Mouse (Mus musculus): ENCODE data around the gene Pnliprp2.

The Pnliprp2 gene

DNA sequence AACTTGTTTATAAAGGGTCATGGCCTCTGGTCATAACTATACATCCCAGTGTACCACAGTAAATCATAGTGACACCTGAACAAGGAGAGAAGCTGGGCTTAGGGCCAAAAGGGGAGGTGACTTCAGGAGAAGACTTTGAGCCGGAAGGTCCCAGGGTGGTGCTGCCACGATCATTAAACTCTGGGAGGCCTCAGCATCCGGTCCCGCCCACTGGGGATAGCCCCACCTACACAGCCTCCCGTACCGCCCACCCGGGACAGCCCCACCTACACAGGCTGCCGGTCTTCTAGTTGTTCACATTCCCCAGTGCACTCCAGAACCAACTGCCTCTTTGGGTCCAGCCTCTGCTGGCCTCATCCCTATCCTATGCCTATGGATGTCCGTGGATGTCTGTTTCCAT, at the start of gene Pnliprp2:
TSS of gene Pnliprp2 (plus strand) at position 297 of the 400 bp plus-strand sequence.
- DNase-seq: no peak

DNA sequence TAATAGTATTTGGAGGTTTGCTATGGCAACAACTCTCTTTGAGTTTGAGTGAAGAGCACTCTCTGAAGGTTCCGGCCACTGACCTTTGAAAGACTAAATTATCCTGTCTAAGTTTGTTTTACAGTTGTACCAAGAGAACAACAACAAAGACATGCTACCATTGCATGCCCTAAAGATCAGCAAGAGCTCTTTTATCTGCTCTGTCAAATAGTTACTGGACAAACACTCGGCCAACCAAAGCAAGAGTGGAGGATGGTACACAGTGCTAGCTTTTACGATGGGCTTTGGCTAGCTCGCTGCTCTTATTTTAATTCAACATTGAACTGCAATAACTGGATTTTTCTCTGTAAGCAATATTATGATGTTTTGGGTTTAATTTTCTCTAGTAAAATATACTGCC, 41.6 kb upstream of the Pnliprp2 start:
- no peak for DNase-seq

GRCm38 (mm10) chr19:58720439-58720838, 39.1 kb upstream of the Pnliprp2 start:
- no peak for DNase-seq

- no peak for DNase-seq
These were observed 33.0 kb upstream of the Pnliprp2 start for GRCm38 (mm10) chr19:58726551-58726950.

DNA sequence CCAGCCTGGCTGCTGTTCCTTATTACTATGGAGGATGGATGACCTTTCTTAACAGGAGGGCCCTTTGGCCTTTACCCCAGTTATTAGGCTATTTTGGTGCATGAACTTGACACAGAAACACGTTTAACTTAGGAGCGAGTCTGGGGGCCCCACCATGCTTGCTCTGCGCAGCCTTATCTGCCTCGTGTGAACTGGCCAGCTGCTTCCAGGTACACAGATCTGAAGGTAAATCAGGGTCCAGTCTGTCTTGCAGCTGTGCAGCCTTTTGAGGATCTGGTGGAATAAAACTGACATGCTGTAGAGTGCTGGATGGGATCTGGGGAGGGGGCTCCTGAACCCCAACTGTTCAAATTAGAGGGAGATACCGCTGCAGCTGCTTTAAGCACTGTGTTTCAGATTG, 31.8 kb upstream of the Pnliprp2 start:
- no peak for DNase-seq

GRCm38 (mm10) chr19:58728445-58729031, 31.0 kb upstream of the Pnliprp2 start, which contains the start of gene Pnliprp1:
Gene Pnliprp1 (plus strand): TSS chr19:58728887.
- DNase-seq: peak; percentile 17

DNA sequence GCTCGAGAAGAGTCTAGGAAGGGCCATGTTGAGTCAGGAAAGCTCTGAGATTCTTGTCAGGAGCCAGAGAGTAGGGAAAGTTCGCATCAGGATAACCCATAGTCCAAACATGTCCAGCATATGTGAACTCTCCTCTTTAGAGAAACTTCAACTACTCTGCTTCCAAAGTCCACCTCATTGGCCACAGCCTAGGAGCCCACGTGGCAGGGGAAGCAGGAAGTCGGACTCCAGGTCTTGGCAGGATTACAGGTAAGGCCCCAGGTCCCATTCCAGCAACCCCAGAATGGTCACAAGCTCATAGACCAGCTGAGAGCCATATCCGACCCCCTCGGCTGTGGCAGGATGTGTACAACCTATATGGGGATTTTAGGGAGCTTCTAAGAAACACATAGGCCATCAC, 26.3 kb upstream of the Pnliprp2 start:
- DNase-seq: no peak

GRCm38 (mm10) chr19:58738111-58738510, 21.4 kb upstream of the Pnliprp2 start:
- DNase-seq: no peak

- DNase-seq: no peak
These were observed 18.5 kb upstream of the Pnliprp2 start for GRCm38 (mm10) chr19:58741036-58741435.

DNA sequence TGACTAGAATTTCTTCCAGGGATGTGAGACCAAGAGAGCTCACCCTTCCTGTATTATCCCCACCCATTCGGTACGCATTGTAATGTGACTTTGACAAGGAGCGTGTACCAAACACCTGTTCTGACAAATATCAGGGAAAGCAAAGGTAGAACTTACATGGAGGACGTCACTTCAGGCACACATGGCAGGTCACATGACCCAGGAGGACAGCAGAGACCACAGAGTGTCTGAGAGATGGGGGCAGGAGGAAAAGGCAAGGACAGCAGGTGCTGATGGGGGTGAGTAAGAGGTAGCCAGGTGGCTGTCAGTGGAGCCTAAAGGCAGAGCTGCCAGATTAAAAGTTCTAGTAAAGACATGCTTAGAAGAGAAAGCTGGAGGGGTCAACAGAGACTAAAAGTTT, 16.8 kb upstream of the Pnliprp2 start:
- no peak for DNase-seq

GRCm38 (mm10) chr19:58743736-58744135, 15.8 kb upstream of the Pnliprp2 start:
- no peak for DNase-seq

- no peak for DNase-seq
These were observed 12.0 kb upstream of the Pnliprp2 start for GRCm38 (mm10) chr19:58747498-58748000.

DNA sequence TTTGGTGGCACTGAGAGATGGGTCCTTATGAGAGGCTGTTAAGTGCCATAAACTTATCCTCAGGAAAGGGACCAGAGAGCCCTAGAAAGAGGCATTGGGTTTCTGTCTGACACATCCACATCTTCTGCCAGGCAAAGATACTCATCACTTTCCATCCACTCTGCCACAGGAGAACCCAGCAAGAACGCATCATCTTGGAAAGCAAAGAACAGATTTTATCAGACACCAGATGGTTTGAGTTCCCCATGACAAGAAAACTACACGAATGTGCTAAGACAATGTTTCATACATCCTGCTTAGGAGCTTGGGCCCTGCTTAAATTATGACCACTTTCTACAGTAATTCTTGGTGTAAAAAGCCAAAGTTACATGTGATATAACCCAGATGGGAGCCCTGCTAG, 8.7 kb upstream of the Pnliprp2 start:
- no peak for DNase-seq

- DNase-seq: no peak
These were observed 8.0 kb upstream of the Pnliprp2 start for GRCm38 (mm10) chr19:58751504-58751903.

DNA sequence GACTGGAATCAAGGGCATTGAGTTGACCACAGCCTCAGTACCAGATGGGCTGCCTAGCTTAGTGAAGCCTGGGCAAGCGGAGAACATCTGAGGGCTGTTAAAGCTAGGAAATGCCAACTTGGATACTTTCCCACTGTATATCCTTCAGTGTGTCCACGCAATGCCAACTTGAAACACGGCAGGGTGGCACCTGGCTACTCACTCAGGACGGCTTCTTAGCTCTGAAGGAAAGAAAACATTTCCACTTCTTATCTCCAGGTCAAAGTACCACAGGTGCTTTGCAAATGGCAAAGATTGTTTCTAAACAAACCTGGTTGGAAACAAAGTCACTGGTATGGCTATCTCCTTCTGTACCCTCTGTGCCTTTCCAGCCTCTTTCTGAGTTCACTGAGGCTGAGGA, 648 bp upstream of the Pnliprp2 start:
- no peak for DNase-seq

DNA sequence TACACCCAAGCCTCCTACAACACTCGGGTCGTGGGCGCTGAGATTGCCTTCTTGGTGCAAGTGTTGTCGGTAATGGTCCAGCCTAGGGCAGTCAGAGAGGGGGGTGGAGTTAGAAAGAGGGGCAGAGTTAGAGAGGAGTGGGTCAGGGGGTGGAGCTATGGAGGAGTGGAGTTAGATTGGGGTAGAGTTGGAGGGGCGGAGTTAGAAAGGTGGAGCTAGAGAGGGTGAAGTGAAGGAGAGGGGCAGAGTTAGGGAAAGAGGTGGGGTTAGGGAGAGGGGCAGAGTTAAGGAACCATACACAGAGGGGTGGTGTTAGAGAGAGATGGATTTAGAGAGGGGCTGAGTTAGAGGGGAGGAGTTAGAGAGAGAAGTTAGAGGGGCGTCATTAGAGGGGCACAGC, 2.8 kb downstream of the Pnliprp2 start:
- no peak for DNase-seq

GRCm38 (mm10) chr19:58762848-58763541, 3.5 kb downstream of the Pnliprp2 start:
- peak; percentile 67 for DNase-seq

DNA sequence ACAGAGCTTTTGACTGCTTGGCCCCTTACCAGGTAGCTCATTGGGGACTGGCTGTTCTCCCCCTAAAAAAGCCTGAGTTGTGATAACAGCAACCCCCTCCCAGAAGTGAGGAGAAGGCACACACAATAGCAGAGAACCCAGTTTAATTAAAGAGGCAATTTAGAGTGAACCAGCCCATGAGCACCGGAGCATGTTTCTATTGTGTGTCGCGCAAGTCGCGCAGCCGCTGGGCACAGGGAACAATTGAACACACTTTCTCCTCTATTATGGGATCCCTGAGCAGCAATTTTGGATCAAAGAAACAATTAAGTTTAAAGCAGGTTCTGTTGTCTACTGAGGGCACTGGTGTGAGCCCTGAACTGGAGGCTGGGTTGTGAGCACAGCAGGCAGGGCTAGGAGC, 7.8 kb downstream of the Pnliprp2 start:
- DNase-seq: no peak

GRCm38 (mm10) chr19:58776461-58776860, 16.9 kb downstream of the Pnliprp2 start:
- DNase-seq: no peak

- no peak for DNase-seq
These were observed 22.0 kb downstream of the Pnliprp2 start for GRCm38 (mm10) chr19:58781566-58781965.

- DNase-seq: no peak
These were observed 24.4 kb downstream of the Pnliprp2 start for GRCm38 (mm10) chr19:58783938-58784337.

DNA sequence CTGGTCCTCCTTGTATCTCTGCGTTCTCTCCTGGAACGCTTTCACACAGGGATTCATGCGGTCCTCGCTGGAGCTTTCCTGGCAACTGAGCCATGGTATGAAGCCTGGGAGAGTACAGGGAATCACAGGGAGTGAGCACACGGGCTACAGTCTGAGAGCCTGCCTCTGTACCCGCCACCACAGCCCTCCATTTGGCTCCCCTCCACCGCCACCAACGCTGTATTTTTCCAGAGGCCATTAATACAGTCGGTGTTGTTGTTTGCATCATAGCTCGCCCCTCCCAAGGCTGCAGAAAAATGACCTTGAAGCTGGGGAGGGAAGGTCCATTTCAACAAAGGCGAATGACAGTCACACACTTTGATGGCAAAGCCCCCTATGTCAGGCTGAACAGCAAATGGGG, 29.7 kb downstream of the Pnliprp2 start:
- no peak for DNase-seq

GRCm38 (mm10) chr19:58794284-58794683, 34.8 kb downstream of the Pnliprp2 start, which contains the start of gene 1700019N19Rik:
Gene 1700019N19Rik (minus strand): TSS chr19:58794461.
- no peak for DNase-seq

- DNase-seq: no peak
These were observed 35.7 kb downstream of the Pnliprp2 start for GRCm38 (mm10) chr19:58795114-58795669.

Data from right cerebral cortex, postnatal 14 days (tissue).